Mouse (Mus musculus) olfactory bulb, adult 2 months (tissue): Measurements from ENCODE around the gene Lbhd2.

Source experiments
- CTCF ChIP-seq: fragments of 200-500 bp; IDR thresholded peaks from 2 replicates; pipeline ENCODE4 v1.5.1; 2012; ENCODE audit warnings: low read depth, mild to moderate bottlenecking, low read length, moderate library complexity; ENCODE audit not compliant: insufficient read depth
- POLR2A ChIP-seq: fragments of 200-500 bp; IDR thresholded peaks from 2 replicates; pipeline ENCODE4 v1.6.1; 2012; ENCODE audit warnings: mild to moderate bottlenecking, low read depth, low read length, moderate library complexity; ENCODE audit not compliant: insufficient read depth

GRCm38 (mm10) chr12:111373411-111373810 lies 33.2 kb upstream of the Lbhd2 start:
- no peak for TF ChIP-seq CTCF
- no peak for TF ChIP-seq POLR2A
